Mouse (Mus musculus) bone marrow, adult 2 months (tissue): Measurements from ENCODE around the gene Podxl2.

ENCODE experiments used
- CTCF ChIP-seq: fragments of 200-500 bp; IDR thresholded peaks from 2 replicates; pipeline ENCODE4 v1.5.1; 2011; ENCODE audit warnings: low read length, control low read depth; ENCODE audit not compliant: control insufficient read depth, insufficient read depth
- POLR2A ChIP-seq: fragments of 200-500 bp; IDR thresholded peaks from 2 replicates; pipeline ENCODE4 v1.6.1; 2011; ENCODE audit warnings: low read depth, mild to moderate bottlenecking, control low read depth, low read length, borderline replicate concordance; ENCODE audit not compliant: control insufficient read depth

DNA sequence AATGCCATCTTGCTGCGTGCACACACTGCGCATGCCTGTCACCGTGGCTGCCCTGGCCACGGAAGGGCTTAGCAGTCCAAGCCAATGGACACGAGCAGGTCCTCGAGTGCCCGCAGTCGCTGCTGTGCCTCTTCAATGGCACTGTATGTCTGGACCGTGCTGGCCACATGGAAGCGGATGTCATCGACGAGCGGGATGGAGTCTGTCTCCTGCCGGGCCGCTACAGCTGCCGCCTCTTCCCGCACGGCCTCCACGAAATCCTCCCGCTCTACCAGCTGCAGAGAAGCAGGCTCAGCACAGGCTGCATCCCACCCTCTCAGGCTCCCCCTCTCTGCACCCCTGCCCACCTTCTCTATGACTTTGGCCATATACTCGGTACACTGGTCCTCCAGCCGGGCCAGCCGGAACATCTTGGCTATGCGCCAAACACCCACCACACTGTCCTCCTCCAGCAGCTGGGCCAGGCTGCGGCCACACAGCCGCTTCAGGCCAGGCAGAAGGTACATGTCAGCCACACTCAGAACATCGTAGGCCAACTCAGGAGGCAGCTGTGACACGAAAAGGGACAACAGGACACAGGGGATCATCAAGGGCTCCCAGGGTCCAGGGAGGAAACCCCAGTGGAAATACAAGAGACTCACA is 38.5 kb downstream of the Podxl2 start:
- TF ChIP-seq CTCF, result no peak
- peak; percentile 9; the same call in 1 of the 2 replicates for TF ChIP-seq POLR2A
